Mouse (Mus musculus) G1E (cell line): Measurements from ENCODE around the gene Fam171a2. TPM values are rescaled to one million over a fixed set of nuclear protein-coding genes. Genes with fewer than 3 reads are reported as not detected.
A peak's percentile ranks its signal among the peaks of the same experiment; 100 is the strongest.

Source experiments
- ATAC-seq: 2 replicates; pipeline ENCODE4 v1.8.0; 2016; ENCODE audit warnings: mild to moderate bottlenecking; ENCODE audit not compliant: insufficient number of reproducible peaks, poor library complexity, low FRiP score, severe bottlenecking; ENCODE audit errors: extremely low read depth
- DNase-seq: peaks from one replicate; pipeline ENCODE4 v3.0.0; 2012; ENCODE audit warnings: low spot score
- H3K27me3 ChIP-seq: 2 replicates; pipeline ENCODE4 v1.6.1; 2012; ENCODE audit warnings: mild to moderate bottlenecking, low read length, inconsistent platforms; ENCODE audit not compliant: insufficient read depth
- H3K36me3 ChIP-seq: replicated peaks from 2 replicates; pipeline ENCODE3; 2012; ENCODE audit warnings: mild to moderate bottlenecking, inconsistent platforms
- H3K4me1 ChIP-seq: 2 replicates; pipeline ENCODE4 v1.6.1; 2012; ENCODE audit warnings: low read depth, low read length, inconsistent platforms, mixed read lengths; ENCODE audit not compliant: insufficient read depth
- H3K4me3 ChIP-seq: 2 replicates; pipeline ENCODE4 v1.5.1; 2012; ENCODE audit warnings: low read depth, mild to moderate bottlenecking, inconsistent platforms, low read length, moderate library complexity, mixed read lengths
- H3K9me3 ChIP-seq: replicated peaks from 2 replicates; pipeline ENCODE4 v1.6.1; 2012; ENCODE audit warnings: inconsistent platforms
- CTCF ChIP-seq: IDR thresholded peaks from 2 replicates; pipeline ENCODE4 v1.5.1; 2012; ENCODE audit warnings: low read depth, low read length, inconsistent platforms, mixed read lengths
- GATA1 ChIP-seq: IDR thresholded peaks from 2 replicates; pipeline ENCODE4 v1.6.1; 2012; ENCODE audit warnings: borderline replicate concordance, low read length, inconsistent platforms, mixed read lengths
- GATA2 ChIP-seq: IDR thresholded peaks from 2 replicates; pipeline ENCODE4 v1.6.1; 2012; ENCODE audit warnings: low read depth, low read length, inconsistent platforms, borderline replicate concordance
- POLR2AphosphoS5 ChIP-seq: IDR thresholded peaks from 2 replicates; pipeline ENCODE4 v1.6.1; 2012; ENCODE audit warnings: low read depth, low read length, inconsistent platforms; ENCODE audit not compliant: insufficient replicate concordance
- TAL1 ChIP-seq: conservative IDR thresholded peaks from 2 replicates; pipeline ENCODE4 v1.6.1; 2012; ENCODE audit warnings: low read depth, low read length, inconsistent platforms, mixed read lengths
- polyA plus RNA-seq: library from polyadenylated mRNA; stranded (reverse); fragments of >175 nt; gene quantifications from 2 replicates; pipeline ENCODE4 v1.2.3, GENCODE M21; 2012
- total RNA-seq, 2 experiments: library from RNA; stranded (forward) in 1 of 2; stranded (reverse) in 1 of 2; fragments of 200-1000 nt in 1 of 2; fragments of >200 nt in 1 of 2; fragmentation: Nextera tagmentation in 1 of 2; gene quantifications; 2 replicates each; pipeline ENCODE4 v1.2.3; 2014 to 2017

Fam171a2 gene
- total and polyA plus RNA-seq, 3 experiments = 0.05 to 0.16 TPM; not detected in 1

DNA sequence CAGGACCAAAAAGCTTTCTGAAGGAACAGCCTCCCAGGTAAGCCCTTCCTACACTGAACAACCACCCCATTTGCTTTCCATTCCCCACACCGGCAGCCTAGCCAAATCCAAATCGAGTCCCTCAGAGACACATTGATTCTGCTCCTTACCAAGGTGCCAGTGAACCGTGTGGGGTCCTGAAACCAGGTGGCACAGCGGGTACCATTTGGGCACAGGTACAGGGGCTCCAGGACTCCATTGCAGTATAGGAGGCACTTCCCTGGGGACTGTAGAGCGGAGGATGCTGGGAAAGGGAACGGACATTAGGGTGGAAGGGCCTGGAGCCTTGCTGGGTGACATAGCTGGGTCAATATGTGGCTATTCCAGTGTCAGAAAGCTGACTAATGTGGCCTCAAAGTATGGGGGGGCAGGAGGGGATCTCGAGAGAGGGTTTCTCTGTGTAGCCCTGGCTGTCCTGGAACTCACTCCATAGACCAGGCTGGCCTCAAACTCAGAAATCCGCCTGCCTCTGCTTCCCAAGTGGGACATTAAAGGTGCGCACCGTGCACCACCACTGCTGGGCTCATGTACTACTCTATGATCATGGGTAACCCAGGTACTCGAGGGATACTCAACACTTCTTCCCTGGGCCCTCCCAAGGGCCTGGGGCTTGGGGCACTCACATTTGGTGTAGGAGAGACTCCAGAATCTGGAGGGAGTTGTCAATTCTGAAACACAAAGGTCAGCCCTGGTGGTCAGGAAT, 41.8 kb downstream of the Fam171a2 start:
- DNase-seq (no peak), ATAC-seq (no peak)
- peaks cover under 1% of the 10 kb centered on the region; the same call in 1 of the 2 replicates for H3K27me3 ChIP-seq
- TF ChIP-seq CTCF = no peak
- no peak for TF ChIP-seq GATA2
- TF ChIP-seq TAL1 = no peak
- TF ChIP-seq GATA1 = no peak
- no peak for TF ChIP-seq POLR2AphosphoS5
- peaks cover 48% of the 10 kb centered on the region for H3K4me1 ChIP-seq
- H3K4me3 ChIP-seq = peak overlapping the region; percentile 84; the same call in 1 of the 2 replicates
- H3K9me3 ChIP-seq = no peaks in the 10 kb centered on the region
- H3K36me3 ChIP-seq = peaks cover 49% of the 10 kb centered on the region

GRCm38 (mm10) chr11:102404161-102405010, 43.1 kb downstream of the Fam171a2 start:
- Histone ChIP-seq H3K27me3 (peaks cover 13% of the 10 kb centered on the region), H3K36me3 (peaks cover 49% of the 10 kb centered on the region), H3K4me1 (peaks cover 43% of the 10 kb centered on the region), H3K9me3 (no peaks in the 10 kb centered on the region), H3K4me3 (no peak overlapping the region)
- no peak for ATAC-seq
- no peak for TF ChIP-seq GATA1
- no peak for TF ChIP-seq CTCF
- TF ChIP-seq TAL1 = no peak
- TF ChIP-seq POLR2AphosphoS5 = no peak
- no peak for TF ChIP-seq GATA2
- DNase-seq = no peak

DNA sequence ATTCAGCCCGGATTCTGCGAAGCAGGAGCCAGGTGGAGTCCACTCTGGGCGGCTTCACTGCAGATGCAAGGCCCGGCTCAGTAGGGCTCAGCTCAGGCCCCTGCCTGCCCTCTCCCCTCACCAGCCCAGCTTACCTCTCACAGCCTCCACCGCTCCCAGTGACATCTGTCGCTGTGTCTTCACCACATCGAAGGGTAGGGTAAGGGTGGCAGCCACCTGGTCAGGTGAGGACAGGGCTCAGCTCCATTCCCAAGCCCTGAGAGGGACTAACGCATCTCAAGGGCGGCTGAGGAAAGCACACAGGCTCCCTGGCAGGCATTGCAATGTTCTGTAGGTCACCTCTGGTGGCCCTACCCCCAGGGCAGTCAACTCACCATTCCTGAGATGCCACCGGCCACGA, 43.8 kb downstream of the Fam171a2 start:
- peaks cover 49% of the 10 kb centered on the region for H3K36me3 ChIP-seq
- H3K9me3 ChIP-seq = no peaks in the 10 kb centered on the region
- TF ChIP-seq GATA2 = no peak
- TF ChIP-seq POLR2AphosphoS5 = no peak
- no peak for TF ChIP-seq TAL1
- TF ChIP-seq CTCF = no peak
- no peak for TF ChIP-seq GATA1
- ATAC-seq (no peak), DNase-seq (no peak)
- H3K4me3 ChIP-seq = no peak overlapping the region
- peaks cover 36% of the 10 kb centered on the region for H3K4me1 ChIP-seq
- peaks cover 18% of the 10 kb centered on the region for H3K27me3 ChIP-seq

DNA sequence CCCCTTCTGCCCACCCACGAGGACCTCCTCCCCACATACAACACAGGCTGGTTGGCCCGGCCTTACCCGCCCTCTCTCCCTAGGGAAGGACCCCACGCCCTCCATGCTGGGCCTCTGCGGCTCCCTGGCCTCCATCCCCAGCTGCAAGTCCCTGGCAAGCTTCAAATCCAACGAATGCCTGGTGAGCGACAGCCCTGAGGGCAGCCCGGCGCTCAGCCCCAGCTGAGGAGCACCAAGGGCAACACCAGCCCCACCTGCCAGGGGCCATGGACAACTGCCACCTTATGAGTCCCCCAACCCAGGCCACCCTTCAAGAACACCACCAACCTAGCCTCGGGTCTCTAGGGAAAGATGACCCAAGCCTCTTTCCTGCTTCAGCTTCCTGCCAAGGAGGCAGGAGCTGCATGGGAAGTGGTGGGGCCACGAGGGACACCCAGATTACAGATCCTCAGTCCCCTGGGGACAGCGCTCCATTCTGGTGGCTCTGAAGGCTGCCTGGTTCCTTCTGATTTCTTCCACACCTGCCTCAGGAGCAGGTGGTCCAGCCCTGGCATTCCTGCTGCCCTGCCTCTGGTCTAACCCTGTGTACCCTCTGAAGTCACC, 45.5 kb downstream of the Fam171a2 start:
- ATAC-seq = no peak
- Histone ChIP-seq H3K4me1 (peaks cover 28% of the 10 kb centered on the region), H3K27me3 (peaks cover 32% of the 10 kb centered on the region), H3K9me3 (no peaks in the 10 kb centered on the region), H3K4me3 (no peak overlapping the region), H3K36me3 (peaks cover 49% of the 10 kb centered on the region)
- TF ChIP-seq GATA1 = no peak
- no peak for TF ChIP-seq CTCF
- no peak for TF ChIP-seq GATA2
- TF ChIP-seq TAL1 = no peak
- TF ChIP-seq POLR2AphosphoS5 = no peak
- DNase-seq = no peak

DNA sequence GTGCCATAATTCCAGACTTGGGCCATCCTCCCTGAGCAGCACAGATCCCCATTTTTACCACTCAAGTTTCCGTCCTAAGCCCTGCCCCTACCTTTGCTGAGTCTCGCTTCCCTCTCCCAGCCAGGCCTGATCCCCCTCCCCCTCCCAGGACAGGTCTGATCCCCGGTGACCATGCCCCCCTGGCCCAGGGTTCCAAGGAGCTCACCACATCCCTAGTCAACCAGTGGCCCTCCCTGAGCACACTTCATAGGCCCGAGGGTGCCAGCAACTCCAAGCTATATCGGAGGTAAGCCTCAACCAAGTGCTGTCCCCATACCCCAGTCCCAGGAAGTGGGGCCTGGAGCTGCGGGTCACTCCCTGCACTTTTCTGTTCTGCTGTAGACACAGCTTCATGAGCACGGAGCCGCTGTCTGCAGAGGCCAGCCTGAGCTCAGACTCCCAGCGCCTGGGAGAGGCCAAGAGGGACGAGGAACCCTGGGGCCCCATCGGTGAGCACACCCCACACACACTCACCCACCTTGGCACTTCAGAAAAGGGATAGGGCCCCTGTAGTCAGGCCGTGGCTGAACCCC, 46.9 kb downstream of the Fam171a2 start:
- ATAC-seq (no peak), DNase-seq (no peak)
- Histone ChIP-seq H3K4me1 (peaks cover 14% of the 10 kb centered on the region), H3K9me3 (no peaks in the 10 kb centered on the region), H3K27me3 (peaks cover 46% of the 10 kb centered on the region), H3K36me3 (peaks cover 42% of the 10 kb centered on the region), H3K4me3 (no peak overlapping the region)
- no peak for TF ChIP-seq GATA2
- no peak for TF ChIP-seq POLR2AphosphoS5
- TF ChIP-seq GATA1 = no peak
- TF ChIP-seq CTCF = no peak
- no peak for TF ChIP-seq TAL1
